Mouse (Mus musculus) lung, postnatal 10 days (tissue): ENCODE results near the gene Ppp1r10.

Experiments used
- DNase-seq: peaks from one replicate; pipeline ENCODE4 v3.0.0; 2021

The Ppp1r10 gene

DNA sequence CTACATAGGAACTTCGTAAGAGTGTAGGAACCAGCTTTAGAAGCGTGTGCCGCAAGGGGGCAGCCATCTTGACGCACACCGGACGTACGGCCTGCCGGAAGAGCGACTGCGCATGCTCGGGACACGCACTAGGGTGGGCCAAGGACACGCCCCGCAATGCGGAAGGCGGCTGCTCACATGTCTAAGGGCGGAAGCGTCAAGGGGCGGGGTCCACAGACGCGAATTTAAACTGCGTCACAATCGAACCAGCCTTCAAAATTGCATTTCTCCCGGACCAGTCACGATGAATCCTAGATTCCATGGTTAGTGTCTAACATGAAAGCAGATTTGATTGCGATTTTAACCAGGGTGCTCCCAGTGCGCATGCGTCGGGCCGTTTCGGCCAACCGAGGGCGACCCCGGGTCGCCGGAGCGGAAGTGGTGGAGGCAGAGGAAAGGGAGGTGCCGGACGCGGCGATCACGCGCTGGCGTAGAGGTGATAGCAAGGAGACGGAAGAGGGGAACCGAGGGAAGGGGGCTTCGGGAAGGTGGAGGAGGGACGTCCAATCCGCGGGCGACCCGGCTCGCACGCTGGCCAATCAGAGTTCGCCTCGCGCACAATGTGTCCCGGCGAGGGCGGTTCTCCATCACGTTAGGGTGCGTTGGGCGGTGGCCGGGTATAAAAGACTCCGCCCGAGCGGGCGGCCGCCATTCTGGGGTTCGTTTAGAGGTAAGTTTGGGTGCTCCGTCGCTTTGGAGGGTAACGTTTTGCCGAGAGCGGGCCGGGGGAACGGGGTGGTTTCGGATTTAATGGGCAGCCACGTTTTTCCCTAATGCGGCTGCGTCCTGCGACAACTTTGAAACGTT lies at the start of gene Ppp1r10, which contains the start of gene Mrps18b:
TSS of gene Ppp1r10 (plus strand) at position 138 of the 846 bp plus-strand sequence.
TSS of gene Mrps18b (minus strand) at position 93 of the 846 bp plus-strand sequence.
- peak; percentile 99 for DNase-seq

- peak; percentile 68 for DNase-seq
These were observed 49.0 kb upstream of the Ppp1r10 start for GRCm38 (mm10) chr17:35866911-35867890.

- DNase-seq: peak; percentile 62
These were observed 47.9 kb upstream of the Ppp1r10 start for GRCm38 (mm10) chr17:35868165-35868820.

- no peak for DNase-seq
These were observed 47.3 kb upstream of the Ppp1r10 start for GRCm38 (mm10) chr17:35868961-35869345.

GRCm38 (mm10) chr17:35869346-35870067 lies 46.7 kb upstream of the Ppp1r10 start:
- DNase-seq: peak; percentile 69

- DNase-seq: peak; percentile 84
These were observed 45.9 kb upstream of the Ppp1r10 start for GRCm38 (mm10) chr17:35870151-35870883.

DNA sequence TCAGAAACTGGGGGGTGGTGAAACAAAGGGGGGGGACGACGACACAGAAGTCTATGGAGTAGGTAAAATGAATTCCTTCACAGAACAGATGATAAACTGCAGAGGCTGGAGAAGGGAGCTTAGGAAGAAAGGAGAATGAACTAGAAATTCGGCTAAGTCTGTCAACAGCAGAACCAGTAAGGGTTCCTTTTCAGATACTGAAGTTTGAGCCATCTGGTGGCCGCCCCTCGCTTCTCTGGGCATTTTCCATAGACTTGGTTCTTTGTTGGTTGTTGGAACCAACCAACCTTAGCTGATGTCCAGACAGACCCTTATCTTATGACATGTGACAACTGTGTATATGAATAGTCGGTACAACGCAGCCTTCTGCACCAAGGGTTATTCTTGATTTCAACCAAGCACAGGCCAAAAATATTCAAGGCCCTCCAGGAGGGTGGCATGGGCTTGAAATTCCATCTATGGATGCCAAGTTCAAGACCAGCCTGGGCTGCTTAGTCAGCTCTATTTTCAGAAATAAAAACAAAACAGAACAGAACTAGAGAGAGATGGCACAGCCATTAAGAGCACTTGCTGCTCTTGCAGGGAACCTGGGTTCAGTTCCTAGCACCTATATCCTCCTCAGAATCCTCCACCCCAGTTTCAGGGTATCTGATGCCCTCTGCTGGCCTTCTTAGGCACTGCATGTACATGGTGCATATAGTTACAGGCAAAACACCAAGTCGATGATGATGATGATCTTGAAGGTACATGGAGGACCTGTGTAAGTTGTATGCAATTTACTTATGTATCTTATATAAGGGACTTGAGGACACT lies 45.1 kb upstream of the Ppp1r10 start:
- peak; percentile 54 for DNase-seq

DNA sequence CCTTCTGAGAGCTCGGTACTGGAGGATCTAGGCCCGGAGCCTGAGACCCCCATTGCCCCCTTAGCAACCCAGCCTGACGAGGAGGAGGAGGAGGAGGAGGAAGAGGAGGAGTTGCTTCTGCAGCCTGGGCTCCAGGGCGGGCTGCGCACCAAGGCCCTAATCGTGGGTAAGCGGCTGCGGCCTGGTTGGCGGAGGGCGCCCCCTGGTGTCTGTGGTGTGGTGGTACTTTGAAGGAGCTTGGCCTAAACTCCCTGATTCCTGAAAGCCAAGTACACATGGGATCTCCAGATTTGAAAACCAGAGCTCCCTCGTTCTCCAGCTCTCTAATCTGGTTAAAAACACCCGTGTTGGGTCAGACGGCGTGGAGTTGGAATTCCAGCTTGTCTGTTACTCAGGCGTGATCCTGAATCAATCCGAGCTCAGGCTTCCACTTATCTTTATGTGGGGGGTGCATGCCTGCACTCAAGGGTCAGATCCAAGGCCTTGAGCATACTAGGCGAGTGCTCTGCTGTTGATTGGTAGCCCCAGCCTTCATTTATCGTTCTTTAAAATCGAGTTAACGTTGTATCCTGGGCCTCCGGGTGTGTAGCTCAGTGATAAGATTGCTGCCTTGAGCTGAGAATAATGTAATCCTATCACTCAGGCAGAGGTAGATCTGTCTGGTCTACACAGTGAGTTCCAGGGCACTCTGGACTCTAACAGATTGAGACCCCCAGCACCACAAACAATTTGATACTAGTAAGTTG lies 42.3 kb upstream of the Ppp1r10 start:
- peak; percentile 93 for DNase-seq

- peak; percentile 15 for DNase-seq
These were observed 41.5 kb upstream of the Ppp1r10 start for GRCm38 (mm10) chr17:35874721-35875120.

- peak; percentile 98 for DNase-seq
These were observed 36.8 kb upstream of the Ppp1r10 start, which contains the start of gene Dhx16 for GRCm38 (mm10) chr17:35879245-35880057. Gene Dhx16, plus strand, starts transcription at chr17:35879819.

DNA sequence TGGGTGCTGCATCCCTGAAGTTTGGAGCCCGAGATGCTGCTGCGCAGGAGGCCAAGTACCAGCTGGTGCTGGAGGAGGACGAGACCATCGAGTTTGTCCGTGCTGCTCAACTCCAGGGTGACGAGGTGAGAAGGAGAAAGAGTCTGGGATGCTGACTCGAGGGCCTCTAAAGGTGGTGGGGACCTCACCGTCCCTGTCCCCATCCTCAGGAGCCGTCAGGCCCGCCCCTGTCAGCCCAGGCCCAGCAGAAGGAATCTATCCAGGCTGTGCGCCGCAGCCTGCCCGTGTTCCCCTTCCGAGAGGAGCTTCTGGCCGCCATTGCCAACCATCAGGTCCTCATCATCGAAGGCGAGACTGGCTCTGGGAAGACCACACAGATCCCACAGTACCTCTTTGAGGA lies 33.3 kb upstream of the Ppp1r10 start:
- no peak for DNase-seq

- DNase-seq: no peak
These were observed 32.5 kb upstream of the Ppp1r10 start for GRCm38 (mm10) chr17:35883777-35884176.

DNA sequence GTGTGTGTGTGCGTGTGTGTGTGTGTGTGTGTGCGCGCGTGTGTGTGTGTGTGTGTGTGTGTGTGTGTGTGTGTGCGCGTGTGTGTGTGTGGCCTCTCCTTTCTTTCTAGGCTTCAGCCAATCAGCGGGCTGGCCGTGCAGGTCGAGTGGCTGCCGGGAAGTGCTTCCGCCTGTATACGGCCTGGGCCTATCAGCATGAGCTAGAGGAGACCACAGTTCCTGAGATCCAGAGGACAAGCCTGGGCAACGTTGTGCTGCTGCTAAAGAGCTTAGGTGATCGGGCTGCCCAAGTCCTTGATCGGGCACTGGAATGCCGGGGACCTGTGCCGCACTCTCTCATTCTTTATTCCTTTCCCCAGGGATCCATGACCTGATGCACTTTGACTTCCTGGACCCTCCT lies 28.5 kb upstream of the Ppp1r10 start:
- DNase-seq: no peak

DNA sequence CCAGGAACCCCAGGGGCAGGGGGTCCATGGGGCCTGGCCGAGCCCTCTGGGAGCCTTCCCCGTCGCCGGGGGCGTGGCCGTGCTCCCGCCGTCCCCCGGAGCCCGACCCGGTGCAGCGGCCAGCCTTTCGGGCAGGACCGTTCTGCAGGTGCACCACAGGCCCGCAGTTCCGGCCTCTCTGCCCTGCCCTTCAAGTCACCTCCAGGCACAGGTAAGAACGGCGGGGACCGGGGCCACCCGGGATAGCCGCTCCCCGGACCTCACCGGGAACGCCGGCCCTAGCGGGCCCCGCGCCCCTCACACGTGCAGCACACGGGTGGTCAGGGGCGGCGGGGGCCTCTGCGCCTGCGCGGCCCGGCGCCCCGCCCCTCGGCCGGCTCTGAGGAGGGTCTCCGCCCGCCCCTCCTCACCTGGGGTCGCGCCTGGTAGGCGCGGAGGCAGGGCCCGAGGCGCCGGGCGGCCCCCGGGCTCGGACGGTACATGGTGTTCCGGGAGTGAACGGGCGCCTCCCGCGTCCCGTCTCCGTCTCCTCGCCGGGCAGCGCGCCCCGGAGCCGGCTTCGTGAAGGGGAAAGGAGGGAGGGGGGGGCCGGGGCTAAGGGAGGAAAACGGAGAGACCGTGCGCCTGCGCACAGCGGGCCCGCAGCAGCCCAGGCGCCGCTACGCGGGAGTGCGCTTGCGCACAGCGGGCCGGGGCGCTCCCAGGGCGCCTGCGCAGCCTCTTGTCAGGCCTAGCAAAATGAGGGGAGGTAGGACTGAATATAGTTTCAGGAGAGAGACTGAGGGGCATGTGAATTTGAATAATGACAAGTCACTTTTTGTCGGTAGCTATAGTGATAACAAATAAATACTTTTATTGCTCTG lies 19.2 kb upstream of the Ppp1r10 start, which contains the start of gene 2310061I04Rik:
TSS of gene 2310061I04Rik (minus strand) at position 651 of the 863 bp plus-strand sequence.
- peak; percentile 92 for DNase-seq

- no peak for DNase-seq
These were observed 18.3 kb upstream of the Ppp1r10 start for GRCm38 (mm10) chr17:35897644-35898573.

DNA sequence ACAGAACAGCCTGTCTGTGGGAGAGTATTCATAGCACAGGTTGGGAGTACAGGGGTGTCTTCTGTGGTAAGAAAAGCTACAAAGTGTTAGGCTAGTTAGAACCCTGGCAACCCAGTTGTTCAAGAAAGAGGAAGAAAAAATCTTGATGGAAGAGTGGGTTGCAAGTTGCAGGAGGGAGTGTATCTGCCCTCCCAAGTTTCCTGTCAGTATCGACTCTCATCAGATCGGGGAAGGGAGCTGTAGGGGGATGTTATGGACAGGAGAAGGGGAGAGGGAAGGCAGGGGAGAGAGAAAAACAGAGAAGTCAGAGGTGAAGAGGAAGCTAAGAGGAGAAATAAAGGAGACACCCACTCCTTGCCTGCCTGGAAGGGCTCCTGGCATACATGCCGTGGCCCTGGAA lies 15.6 kb upstream of the Ppp1r10 start:
- no peak for DNase-seq
